Mouse (Mus musculus): ENCODE measurements around the gene Col4a2.
"Not testable (repeated sequence)": the region's sequence is repeated elsewhere in the genome, so short reads cannot be mapped to it uniquely, and the experiment has no call there.

Gene Col4a2

GRCm38 (mm10) chr8:11461847-11462246 lies 149.2 kb downstream of the Col4a2 start:
- DNase-seq (ENCODE audit: low read depth) = no peak

GRCm38 (mm10) chr8:11462641-11463040 lies 150.0 kb downstream of the Col4a2 start:
- DNase-seq (ENCODE audit: low read depth) = no peak

DNA sequence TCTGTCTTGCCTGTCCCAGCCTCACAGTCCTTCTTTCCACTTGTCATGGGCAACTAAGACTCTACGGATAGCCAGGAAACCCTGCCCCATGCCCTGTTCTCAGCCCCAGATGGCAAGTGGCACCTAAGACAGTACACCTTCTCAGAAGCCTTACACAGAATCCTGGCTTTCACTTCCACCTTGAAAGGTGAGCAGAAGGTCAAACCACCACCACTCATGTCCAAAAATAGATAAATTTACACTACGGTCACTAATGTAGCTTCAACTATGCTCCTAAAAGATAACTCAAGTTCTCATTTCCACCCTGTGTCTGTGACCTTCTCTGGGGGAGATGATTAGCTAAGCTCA lies 150.9 kb downstream of the Col4a2 start:
- no peak for DNase-seq (ENCODE audit: low read depth)

DNA sequence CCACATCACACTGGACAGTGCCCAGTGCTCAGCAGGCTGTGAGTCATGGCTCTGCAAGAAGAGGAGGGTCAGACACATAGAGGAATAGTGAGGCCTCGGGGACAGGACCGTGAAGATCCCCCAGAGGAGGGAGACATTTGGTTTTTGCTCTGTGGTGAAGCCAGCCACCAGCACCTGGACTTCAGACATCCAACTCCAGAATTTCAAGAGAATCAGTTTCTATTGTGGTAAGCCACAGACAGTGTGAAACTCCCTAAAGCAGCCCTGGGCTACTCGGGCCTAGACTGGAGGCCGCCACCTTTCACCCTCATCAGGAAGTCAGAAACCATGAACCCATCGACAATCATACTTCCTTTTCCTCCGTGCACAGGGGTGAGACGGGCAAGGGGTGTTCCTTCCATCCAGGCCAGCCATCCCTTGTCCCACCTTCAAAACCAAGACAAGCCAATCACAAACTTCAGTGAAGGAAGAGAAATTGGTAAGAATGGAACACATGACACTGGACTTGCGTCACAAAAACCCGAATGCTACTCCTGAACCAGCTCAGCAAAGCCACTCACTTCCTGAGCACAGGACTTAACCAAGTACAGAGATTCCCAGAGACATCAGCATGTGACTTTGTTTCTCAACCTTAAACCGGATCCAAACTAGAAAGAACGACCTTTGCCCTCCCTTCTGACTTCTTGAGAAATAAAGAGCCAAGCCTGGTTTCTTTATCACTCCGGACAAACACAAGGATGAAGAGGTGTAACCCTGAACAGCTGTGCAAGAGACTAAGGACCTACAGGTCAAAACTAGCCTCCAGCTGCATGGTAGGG lies 151.5 kb downstream of the Col4a2 start:
- DNase-seq (ENCODE audit: low read depth) = peak; percentile 94

DNA sequence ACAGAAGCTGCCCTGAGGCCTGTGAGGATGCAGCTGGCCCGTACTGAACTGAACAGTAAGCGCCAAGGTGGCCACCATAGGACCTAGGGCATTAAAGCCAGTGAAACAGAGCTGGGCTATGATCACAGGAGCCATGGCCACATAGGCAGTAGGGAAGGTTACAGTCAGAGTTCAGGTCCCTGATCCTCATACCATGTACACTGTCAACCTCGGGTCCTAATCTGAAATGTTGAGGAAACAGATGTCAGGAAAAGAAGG lies 152.0 kb downstream of the Col4a2 start:
- DNase-seq (ENCODE audit: low read depth) = no peak

DNA sequence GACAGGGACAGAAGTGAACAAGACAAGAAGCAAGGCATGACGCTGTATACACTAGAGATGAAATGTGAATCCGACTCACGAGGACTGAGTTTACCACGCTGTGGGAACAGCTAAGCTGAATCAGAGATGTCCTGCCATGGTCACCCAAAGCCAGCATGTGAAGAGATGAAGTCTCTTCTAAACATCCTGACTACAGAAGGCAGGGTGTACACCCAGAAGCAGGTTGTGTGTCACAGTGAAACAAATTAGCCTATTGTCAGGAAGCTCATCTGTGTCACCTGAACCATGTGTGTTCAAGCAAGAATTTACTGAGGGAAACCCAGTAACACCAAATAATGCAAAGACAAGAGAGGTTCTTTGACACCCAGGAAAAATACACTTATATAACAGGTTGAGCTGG lies 153.0 kb downstream of the Col4a2 start:
- no peak for DNase-seq (ENCODE audit: low read depth)

DNA sequence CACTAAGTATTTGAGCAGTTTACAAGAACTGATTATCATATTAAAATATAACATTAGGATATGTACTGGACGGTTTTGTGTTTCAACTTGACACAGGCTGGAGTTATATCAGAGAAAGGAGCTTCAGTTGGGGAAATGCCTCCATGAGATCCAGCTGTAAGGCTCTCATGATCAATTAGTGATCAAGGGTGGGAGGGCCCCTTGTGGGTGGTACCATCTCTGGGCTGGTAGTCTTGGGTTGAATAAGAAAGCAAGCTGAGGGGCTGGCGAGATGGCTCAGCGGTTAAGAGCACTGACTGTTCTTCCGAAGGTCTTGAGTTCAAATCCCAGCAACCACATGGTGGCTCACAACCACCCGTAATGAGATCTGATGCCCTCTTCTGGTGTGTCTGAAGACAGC lies 153.9 kb downstream of the Col4a2 start:
- DNase-seq (ENCODE audit: low read depth) = not testable (repeated sequence)

GRCm38 (mm10) chr8:11469095-11469494 lies 156.5 kb downstream of the Col4a2 start:
- peak; percentile 37 for DNase-seq (ENCODE audit: low read depth)

DNA sequence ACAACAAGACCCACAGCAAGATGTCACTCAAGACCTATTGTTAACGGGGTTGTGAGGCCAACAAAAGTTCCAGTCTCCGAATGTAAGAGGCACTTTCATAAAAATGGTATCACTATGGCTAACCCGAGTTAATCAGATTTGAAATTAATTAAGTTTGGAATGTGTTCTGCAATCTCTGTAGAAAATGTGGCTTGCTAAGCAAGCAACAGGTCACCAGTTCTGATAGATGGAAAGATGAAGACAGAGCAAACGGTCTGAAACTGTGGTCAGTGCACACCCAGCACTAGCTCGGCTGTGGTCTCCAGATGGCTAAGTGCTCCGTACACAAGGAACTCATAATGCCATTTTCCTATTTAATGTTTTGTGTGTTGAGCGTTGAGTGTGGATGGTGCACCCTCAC lies 158.1 kb downstream of the Col4a2 start:
- DNase-seq (ENCODE audit: low read depth) = no peak

DNA sequence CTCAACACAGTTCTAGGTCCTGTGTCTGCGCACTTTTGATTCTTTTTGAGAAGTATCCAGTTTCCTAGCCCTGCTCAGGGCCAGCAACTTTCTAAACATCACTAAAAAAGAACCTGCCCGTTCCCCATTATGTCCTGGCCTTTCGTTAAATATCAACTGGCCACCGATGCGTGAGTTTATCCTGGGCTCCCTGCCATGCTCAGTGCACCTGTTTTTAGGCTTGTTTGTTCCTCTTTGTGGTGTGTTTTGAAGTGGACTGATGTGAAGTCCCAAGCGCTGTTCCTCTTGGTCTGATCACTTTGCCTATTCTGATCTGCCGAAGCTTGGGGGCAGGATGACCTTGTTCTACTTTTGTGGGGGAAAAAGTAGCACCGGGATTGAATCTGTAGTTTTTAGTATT lies 158.7 kb downstream of the Col4a2 start:
- DNase-seq (ENCODE audit: low read depth) = no peak

GRCm38 (mm10) chr8:11473072-11473471 lies 160.5 kb downstream of the Col4a2 start:
- no peak for DNase-seq (ENCODE audit: low read depth)

GRCm38 (mm10) chr8:11475397-11475796 lies 162.8 kb downstream of the Col4a2 start:
- DNase-seq (ENCODE audit: low read depth) = no peak

GRCm38 (mm10) chr8:11475876-11476275 lies 163.3 kb downstream of the Col4a2 start:
- no peak for DNase-seq (ENCODE audit: low read depth)

GRCm38 (mm10) chr8:11476338-11477177 lies 164.0 kb downstream of the Col4a2 start:
- DNase-seq (ENCODE audit: low read depth) = peak; percentile 90

DNA sequence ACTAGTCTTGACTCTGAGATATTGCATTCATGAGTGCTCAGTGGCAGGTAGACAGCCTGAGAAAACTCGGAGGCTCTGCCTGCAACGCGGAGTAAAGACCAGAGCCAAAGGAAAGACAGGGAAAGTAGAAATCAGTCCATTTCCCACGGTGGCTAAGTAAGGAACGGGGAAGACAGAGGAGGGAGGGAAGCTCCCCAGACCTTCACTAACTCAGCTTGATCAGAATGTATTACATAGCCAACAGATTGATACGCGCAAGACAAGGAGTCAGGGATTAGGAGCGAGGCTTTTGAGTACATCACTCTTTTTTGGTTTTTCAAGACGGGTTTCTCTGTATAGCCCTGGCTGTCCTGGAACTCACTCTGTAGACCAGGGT lies 164.6 kb downstream of the Col4a2 start:
- no peak for DNase-seq (ENCODE audit: low read depth)

DNA sequence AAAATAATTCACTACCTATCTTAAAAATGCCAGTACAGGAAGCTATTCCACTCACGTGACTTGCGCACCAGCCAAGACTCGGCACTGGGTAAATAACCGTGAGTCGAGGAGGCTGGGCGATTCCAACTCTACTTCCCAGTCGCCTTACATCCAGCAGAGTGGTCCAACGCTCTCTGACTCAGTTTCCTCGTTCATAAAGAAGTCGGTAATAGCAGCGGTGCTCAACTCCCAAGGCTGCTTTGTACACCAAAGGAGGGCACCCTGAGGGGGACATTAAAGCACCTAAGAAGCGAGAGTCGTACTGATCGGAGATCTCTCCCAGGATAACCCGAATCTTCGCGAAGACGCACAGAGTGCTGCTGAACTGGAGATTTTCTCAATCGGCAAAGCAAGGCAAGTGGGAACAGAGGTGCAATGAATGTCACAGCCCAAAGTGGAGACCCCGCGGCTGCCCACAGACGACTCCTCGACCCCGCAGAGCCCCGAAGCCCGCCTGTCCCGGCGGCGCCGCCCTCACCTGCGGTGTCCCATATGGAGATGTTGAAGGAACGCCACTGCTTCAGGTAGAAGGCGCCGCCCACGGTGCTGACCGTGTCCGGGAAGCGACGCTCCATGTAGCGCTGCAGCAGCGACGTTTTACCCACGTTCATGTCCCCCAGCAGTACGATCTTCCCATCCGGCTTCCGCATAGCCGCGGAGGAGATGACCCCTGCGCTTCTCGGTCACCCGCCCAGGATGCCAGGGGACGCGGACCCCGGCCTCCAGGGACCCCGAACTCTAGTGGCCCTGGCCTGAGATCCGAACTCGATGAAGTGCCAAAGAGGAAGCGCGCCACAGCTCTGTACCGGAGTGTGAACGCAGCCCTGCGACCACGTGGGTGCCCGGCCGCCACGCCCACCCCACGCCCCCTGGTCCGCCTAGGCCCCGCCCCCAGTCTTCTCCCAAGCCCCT lies 165.5 kb downstream of the Col4a2 start, which contains the start of gene Rab20:
Gene Rab20 (minus strand): TSS at position 900 of the 951 bp plus-strand sequence.
- peak; percentile 77 for DNase-seq (ENCODE audit: low read depth)

DNA sequence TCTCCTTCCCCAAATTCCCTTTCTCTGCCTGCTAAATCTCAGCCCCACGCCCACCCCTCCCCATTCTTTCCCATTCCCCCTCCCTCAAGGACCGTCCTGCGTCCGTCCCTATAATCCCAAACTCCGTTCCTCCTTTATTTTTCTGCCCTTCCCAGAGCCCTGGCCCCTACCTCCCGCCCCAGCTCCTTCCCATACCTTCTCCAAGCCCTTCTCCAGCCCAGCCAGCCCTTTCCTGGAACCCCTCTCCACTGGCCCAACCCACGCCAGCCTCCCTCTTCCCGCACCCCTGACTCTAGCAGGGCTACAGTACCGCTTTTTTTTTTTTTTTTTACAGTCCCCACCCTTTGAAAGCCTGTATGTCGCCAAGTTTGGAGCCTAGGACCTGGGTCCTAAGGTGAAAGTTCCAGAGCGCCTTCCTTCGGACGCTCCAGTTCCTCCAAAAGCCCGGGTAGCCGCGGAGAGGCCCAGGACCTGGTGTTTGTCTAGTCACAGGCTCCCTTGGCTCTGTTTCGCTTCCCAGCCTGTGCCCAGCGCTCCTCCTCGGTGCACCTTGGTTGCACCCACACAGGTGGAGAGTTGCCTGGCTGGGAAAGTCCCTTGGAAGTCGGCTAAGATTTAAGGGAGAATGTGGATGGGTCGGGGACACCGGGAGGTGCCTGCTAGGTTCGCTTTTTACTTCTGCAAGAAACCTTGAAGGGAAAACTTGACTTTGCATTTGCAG lies 166.4 kb downstream of the Col4a2 start:
- DNase-seq (ENCODE audit: low read depth) = no peak

GRCm38 (mm10) chr8:11479591-11479990 lies 167.0 kb downstream of the Col4a2 start:
- no peak for DNase-seq (ENCODE audit: low read depth)

GRCm38 (mm10) chr8:11481876-11482275 lies 169.3 kb downstream of the Col4a2 start:
- DNase-seq (ENCODE audit: low read depth) = no peak

DNA sequence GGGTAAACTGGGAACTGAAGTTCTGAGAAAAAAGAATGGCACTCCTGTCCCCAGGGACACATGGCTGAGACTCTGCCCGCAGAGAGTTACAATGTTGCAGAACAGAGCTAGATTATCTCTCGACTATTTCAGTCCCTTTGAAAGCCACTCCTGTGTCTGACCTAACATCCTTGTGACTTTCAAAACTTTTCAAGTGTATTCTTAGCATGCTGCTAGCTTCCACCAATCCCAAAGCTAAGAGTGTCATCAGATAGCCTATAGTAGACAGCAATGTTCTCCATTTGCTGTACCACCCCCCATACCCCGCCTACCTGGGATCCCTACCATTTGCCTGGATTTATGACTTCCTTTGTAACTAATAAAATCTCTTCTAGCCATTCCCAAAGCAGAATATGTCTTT lies 169.9 kb downstream of the Col4a2 start:
- DNase-seq (ENCODE audit: low read depth) = no peak

DNA sequence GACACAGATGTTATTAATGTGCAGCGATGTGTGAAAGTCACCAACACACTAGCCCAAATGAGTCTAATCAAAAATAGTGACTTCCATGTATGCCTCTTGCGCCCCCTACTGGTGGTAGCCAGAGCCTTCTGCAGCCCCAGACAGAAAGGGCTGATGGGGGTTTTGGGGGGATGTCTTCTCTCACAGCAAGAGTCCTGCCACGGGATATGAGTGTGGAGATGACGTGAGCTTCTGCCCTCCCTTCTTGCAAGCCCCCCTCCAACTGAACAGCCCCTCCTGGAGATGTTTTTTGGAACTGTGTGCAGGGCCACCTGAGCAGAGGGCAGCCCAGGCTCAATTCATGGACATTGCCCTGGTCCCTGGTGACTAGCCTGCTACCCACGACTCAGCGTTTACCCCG lies 173.5 kb downstream of the Col4a2 start:
- DNase-seq (ENCODE audit: low read depth) = peak; percentile 79

DNA sequence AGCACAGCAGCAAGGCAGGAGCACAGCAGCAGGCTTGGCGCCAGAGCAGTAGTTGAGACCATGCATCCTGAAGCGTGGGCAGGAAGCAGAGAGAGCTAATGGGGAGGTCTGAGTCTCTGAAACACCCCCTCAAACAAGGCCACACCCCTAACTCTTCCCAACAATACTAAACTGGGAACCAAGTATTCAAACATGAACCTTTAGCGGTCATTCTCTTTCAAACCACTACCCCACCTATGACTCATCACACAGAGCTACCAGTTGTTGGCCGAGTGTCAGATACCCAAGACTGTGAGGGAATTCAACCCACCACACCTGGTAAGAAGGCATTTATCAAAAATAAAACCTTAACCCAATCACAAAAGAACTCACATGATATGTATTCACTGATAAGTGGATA lies 174.6 kb downstream of the Col4a2 start:
- peak; percentile 82 for DNase-seq (ENCODE audit: low read depth)
